Mouse (Mus musculus) liver, embryonic 14.5 days (tissue): ENCODE measurements around the gene Fam117b.
A peak's percentile ranks its signal among the peaks of the same experiment; 100 is the strongest.

ENCODE experiments used
- CTCF ChIP-seq: IDR thresholded peaks from 2 replicates; pipeline ENCODE4 v1.5.1; 2016; ENCODE audit warnings: antibody characterized with exemption, low read depth, control low read depth
- EP300 ChIP-seq: IDR thresholded peaks from 2 replicates; pipeline ENCODE4 v1.6.1; 2016; ENCODE audit warnings: antibody characterized with exemption, low read depth

DNA sequence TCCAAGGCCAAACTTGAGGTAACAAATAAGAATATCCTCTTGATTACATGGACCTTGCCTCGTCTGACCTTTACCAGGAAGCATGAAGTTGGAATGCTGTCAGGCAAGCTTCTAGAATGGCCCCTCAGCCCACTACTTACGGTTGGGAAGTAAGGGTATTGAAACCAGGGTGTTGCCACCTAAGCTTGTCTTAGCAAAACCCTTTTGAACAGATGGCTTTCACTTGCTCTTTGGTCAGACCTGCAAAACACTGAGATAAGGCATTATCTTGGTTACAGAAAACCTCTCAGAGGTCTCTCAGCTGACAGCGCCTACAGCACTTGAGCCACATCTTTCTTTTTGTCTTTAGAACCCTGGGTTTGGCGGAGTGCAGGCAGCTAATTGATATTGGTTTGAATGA, 18.8 kb upstream of the Fam117b start:
- TF ChIP-seq CTCF (no peak), EP300 (peak; percentile 54)
